Mouse (Mus musculus) midbrain, embryonic 12.5 days (tissue): ENCODE data around the gene Kcnh2. TPM values are rescaled to one million over a fixed set of nuclear protein-coding genes. Genes with fewer than 3 reads are reported as not detected.

Experiments used
- ATAC-seq: fragments of 200-750 bp; cut with Nextera tagmentation; 2 replicates; pipeline ENCODE4 v1.8.0; 2017; ENCODE audit warnings: low read depth, moderate TSS enrichment, moderate library complexity; ENCODE audit not compliant: low FRiP score
- H3K27ac ChIP-seq: fragments of 300-500 bp; sonication (generic); replicated peaks from 2 replicates; pipeline ENCODE4 v1.5.1; 2016; ENCODE audit warnings: mild to moderate bottlenecking
- H3K27me3 ChIP-seq: fragments of 300-500 bp; sonication (generic); 2 replicates; pipeline ENCODE4 v1.6.1; 2016; ENCODE audit warnings: mild to moderate bottlenecking
- H3K36me3 ChIP-seq: fragments of 300-500 bp; sonication (generic); 2 replicates; pipeline ENCODE4 v1.6.1; 2016
- H3K4me1 ChIP-seq: fragments of 300-500 bp; sonication (generic); 2 replicates; pipeline ENCODE4 v1.6.1; 2016
- H3K4me2 ChIP-seq: fragments of 300-500 bp; sonication (generic); replicated peaks from 2 replicates; pipeline ENCODE4 v1.6.1; 2016; ENCODE audit warnings: mild to moderate bottlenecking, moderate library complexity
- H3K4me3 ChIP-seq: fragments of 300-500 bp; sonication (generic); 2 replicates; pipeline ENCODE4 v1.5.1; 2016; ENCODE audit warnings: mild to moderate bottlenecking
- H3K9ac ChIP-seq: fragments of 300-500 bp; sonication (generic); replicated peaks from 2 replicates; pipeline ENCODE4 v1.6.1; 2016; ENCODE audit warnings: mild to moderate bottlenecking, moderate library complexity
- H3K9me3 ChIP-seq: fragments of 300-500 bp; sonication (generic); 2 replicates; pipeline ENCODE4 v1.6.1; 2016; ENCODE audit warnings: mild to moderate bottlenecking
- WGBS: fragments of 180-500 bp; shearing (Covaris S2); methylation state at CpG from one replicate; pipeline ENCODE4 v1.1.7; 2016; 5-methylcytosine and 5-hydroxymethylcytosine counted together
- polyA plus RNA-seq: library from polyadenylated mRNA; unstranded; fragments of >200 nt; fragmentation: Nextera tagmentation; extraction: Ambion mirVana; gene quantifications from 2 replicates; pipeline ENCODE4 v1.2.1, GENCODE M21; 2016

Gene Kcnh2
- polyA plus RNA-seq, 1 experiment from 2014 or later = 18.0 TPM

- Histone ChIP-seq H3K4me1 (peaks cover 28% of the 10 kb centered on the region), H3K36me3 (no peaks in the 10 kb centered on the region), H3K9ac (peak overlapping the region; percentile 46), H3K27ac (no peak overlapping the region), H3K27me3 (peaks cover 65% of the 10 kb centered on the region), H3K9me3 (no peaks in the 10 kb centered on the region), H3K4me3 (peak overlapping the region; percentile 47), H3K4me2 (peak overlapping the region; percentile 88)
- ATAC-seq = peak; percentile 41
- under 1% methylated on average over 72 of the region's 73 CpGs for WGBS
Measured at GRCm38 (mm10) chr5:24387264-24388241, 36.1 kb upstream of the Kcnh2 start.

GRCm38 (mm10) chr5:24385887-24386550 lies 34.6 kb upstream of the Kcnh2 start:
- no peak overlapping the region for H3K4me3 ChIP-seq
- H3K27ac ChIP-seq = no peak overlapping the region
- H3K36me3 ChIP-seq = no peaks in the 10 kb centered on the region
- 76% methylated on average over 10 of the region's 10 CpGs for WGBS
- no peak overlapping the region for H3K9ac ChIP-seq
- H3K27me3 ChIP-seq = peaks cover 64% of the 10 kb centered on the region
- H3K4me1 ChIP-seq = peaks cover 28% of the 10 kb centered on the region
- no peaks in the 10 kb centered on the region for H3K9me3 ChIP-seq
- no peak for ATAC-seq
- H3K4me2 ChIP-seq = no peak overlapping the region

GRCm38 (mm10) chr5:24385374-24385773 lies 34.0 kb upstream of the Kcnh2 start:
- Histone ChIP-seq H3K4me1 (peaks cover 28% of the 10 kb centered on the region), H3K9ac (no peak overlapping the region), H3K4me3 (no peak overlapping the region)

GRCm38 (mm10) chr5:24384407-24384806 lies 33.0 kb upstream of the Kcnh2 start:
- no peak overlapping the region for H3K9ac ChIP-seq
- H3K27me3 ChIP-seq = peaks cover 49% of the 10 kb centered on the region
- no peaks in the 10 kb centered on the region for H3K9me3 ChIP-seq
- peaks cover 28% of the 10 kb centered on the region for H3K4me1 ChIP-seq
- WGBS = 72% methylated on average over 6 of the region's 6 CpGs
- H3K4me2 ChIP-seq = no peak overlapping the region; the same call in 1 of the 2 replicates
- no peak for ATAC-seq
- H3K27ac ChIP-seq = no peak overlapping the region
- H3K36me3 ChIP-seq = no peaks in the 10 kb centered on the region
- H3K4me3 ChIP-seq = no peak overlapping the region

More at GRCm38 (mm10) chr5:24385374-24385773, 34.0 kb upstream of the Kcnh2 start:
- no peak for ATAC-seq
- WGBS = 89% methylated on average over 5 of the region's 5 CpGs
- H3K27me3 ChIP-seq = peaks cover 58% of the 10 kb centered on the region
- H3K36me3 ChIP-seq = no peaks in the 10 kb centered on the region
- no peaks in the 10 kb centered on the region for H3K9me3 ChIP-seq
- no peak overlapping the region for H3K27ac ChIP-seq
- no peak overlapping the region for H3K4me2 ChIP-seq

- Histone ChIP-seq H3K9me3 (no peaks in the 10 kb centered on the region), H3K4me1 (peaks cover 24% of the 10 kb centered on the region), H3K4me3 (peak overlapping the region; percentile 50), H3K36me3 (no peaks in the 10 kb centered on the region), H3K9ac (peak overlapping the region; percentile 53), H3K27me3 (peaks cover 38% of the 10 kb centered on the region), H3K27ac (peak overlapping the region; percentile 66), H3K4me2 (peak overlapping the region; percentile 70)
- peak; percentile 83 for ATAC-seq
- under 1% methylated on average over 34 of the region's 34 CpGs for WGBS
Measured at GRCm38 (mm10) chr5:24383026-24383859, 31.8 kb upstream of the Kcnh2 start.

- no peak overlapping the region for H3K4me3 ChIP-seq
- ATAC-seq = no peak
- H3K9ac ChIP-seq = no peak overlapping the region
- WGBS = 65% methylated on average over 2 of the region's 2 CpGs
- no peak overlapping the region for H3K4me2 ChIP-seq
- no peaks in the 10 kb centered on the region for H3K9me3 ChIP-seq
- H3K36me3 ChIP-seq = no peaks in the 10 kb centered on the region
- peaks cover 25% of the 10 kb centered on the region for H3K27me3 ChIP-seq
- H3K27ac ChIP-seq = no peak overlapping the region
- peaks cover 14% of the 10 kb centered on the region for H3K4me1 ChIP-seq
Measured at GRCm38 (mm10) chr5:24381988-24382387, 30.6 kb upstream of the Kcnh2 start.

- Histone ChIP-seq H3K27ac (no peak overlapping the region), H3K4me1 (peaks cover 10% of the 10 kb centered on the region), H3K9me3 (no peaks in the 10 kb centered on the region), H3K4me2 (no peak overlapping the region), H3K36me3 (no peaks in the 10 kb centered on the region), H3K27me3 (peaks cover 20% of the 10 kb centered on the region), H3K9ac (no peak overlapping the region), H3K4me3 (no peak overlapping the region)
- no peak for ATAC-seq
- WGBS = 69% methylated on average over 6 of the region's 6 CpGs
Measured at GRCm38 (mm10) chr5:24381486-24381885, 30.1 kb upstream of the Kcnh2 start.

- Histone ChIP-seq H3K4me2 (no peak overlapping the region), H3K36me3 (no peaks in the 10 kb centered on the region), H3K27ac (no peak overlapping the region), H3K27me3 (peaks cover 10% of the 10 kb centered on the region), H3K9ac (no peak overlapping the region), H3K4me1 (peaks cover 10% of the 10 kb centered on the region), H3K4me3 (no peak overlapping the region), H3K9me3 (no peaks in the 10 kb centered on the region)
- 94% methylated on average over 4 of the region's 4 CpGs for WGBS
- no peak for ATAC-seq
Measured at GRCm38 (mm10) chr5:24380499-24380898, 29.1 kb upstream of the Kcnh2 start.

- no peak overlapping the region for H3K9ac ChIP-seq
- 80% methylated on average over 4 of the region's 4 CpGs for WGBS
- H3K4me3 ChIP-seq = no peak overlapping the region
- H3K9me3 ChIP-seq = no peaks in the 10 kb centered on the region
- no peak for ATAC-seq
- H3K27ac ChIP-seq = no peak overlapping the region
- H3K4me2 ChIP-seq = no peak overlapping the region
- no peaks in the 10 kb centered on the region for H3K36me3 ChIP-seq
- peaks cover 10% of the 10 kb centered on the region for H3K4me1 ChIP-seq
- H3K27me3 ChIP-seq = 0 out of 2 replicates have a peak, but pooled peaks cover under 1% of the 10 kb centered on the region
Measured at GRCm38 (mm10) chr5:24379501-24379900, 28.1 kb upstream of the Kcnh2 start.

GRCm38 (mm10) chr5:24378700-24379099 lies 27.3 kb upstream of the Kcnh2 start:
- WGBS = 74% methylated on average over 2 of the region's 2 CpGs
- Histone ChIP-seq H3K36me3 (no peaks in the 10 kb centered on the region), H3K27ac (no peak overlapping the region), H3K4me1 (peaks cover 6% of the 10 kb centered on the region), H3K9me3 (no peaks in the 10 kb centered on the region), H3K9ac (no peak overlapping the region), H3K27me3 (no peaks in the 10 kb centered on the region), H3K4me3 (no peak overlapping the region), H3K4me2 (no peak overlapping the region)
- no peak for ATAC-seq

GRCm38 (mm10) chr5:24374666-24375328 lies 23.4 kb upstream of the Kcnh2 start:
- WGBS = 88% methylated on average over 7 of the region's 7 CpGs
- Histone ChIP-seq H3K4me2 (no peak overlapping the region), H3K9me3 (no peaks in the 10 kb centered on the region), H3K9ac (no peak overlapping the region), H3K27me3 (no peaks in the 10 kb centered on the region), H3K27ac (no peak overlapping the region), H3K36me3 (no peaks in the 10 kb centered on the region), H3K4me1 (no peaks in the 10 kb centered on the region), H3K4me3 (no peak overlapping the region)
- ATAC-seq = no peak
